15 mouse cellular contexts compared by ENCODE assay signal in the genomic region with DNA sequence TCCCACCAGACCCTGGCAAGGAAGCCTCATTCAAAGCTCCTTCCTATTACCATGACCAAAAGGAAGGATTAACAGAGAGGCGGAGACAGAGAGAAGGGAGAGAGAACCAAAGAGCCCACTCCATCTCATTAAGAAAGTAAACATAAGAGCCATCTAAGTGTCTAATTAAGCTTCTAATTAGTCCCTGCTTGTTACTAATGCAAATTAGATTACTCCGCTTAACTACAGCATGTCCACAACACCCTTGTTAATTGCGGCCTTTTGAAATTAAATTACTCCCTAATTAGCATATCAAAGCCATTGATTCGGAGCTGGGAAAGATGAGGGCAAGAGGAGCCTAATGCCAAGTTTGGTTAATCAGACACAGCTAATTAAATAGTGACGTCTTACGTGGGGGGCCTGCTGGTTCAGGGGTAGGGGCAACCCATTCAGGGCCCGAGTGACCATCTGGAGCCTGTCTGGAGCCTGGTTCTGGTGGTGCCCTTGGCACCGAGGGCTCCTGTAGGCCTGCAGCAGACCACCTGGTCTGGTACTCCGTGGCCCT. TPM values are rescaled to one million over a fixed set of nuclear protein-coding genes. Genes with fewer than 3 reads are reported as not detected.
DNase-seq lines count a peak whose midpoint lies in the region; ATAC-seq and TF ChIP-seq lines count a peak whose summit lies in the region.
"Had no signal": no experiment of that assay in that cellular context is flagged by ENCODE, and none has a peak within 500 bp of the region (broad histone marks: within the 10 kb centered on the region; RNA-seq: fewer than 3 reads in every experiment).

No protein-coding gene starts in this region.

- H3K9me3 ChIP-seq in intestine, embryonic 15.5 days = no peaks in the 10 kb centered on the region
- H3K9me3 ChIP-seq in intestine, postnatal 0 days (ENCODE audit: control insufficient read depth) = no peaks in the 10 kb centered on the region
- no peaks in the 10 kb centered on the region for H3K9me3 ChIP-seq in forebrain, embryonic 14.5 days (replicated peaks; ENCODE audit: control insufficient read depth, low read length)
- H3K9me3 ChIP-seq in intestine, embryonic 16.5 days (ENCODE audit: control insufficient read depth, low read length) = no peaks in the 10 kb centered on the region
- H3K9me3 ChIP-seq in neural tube, embryonic 13.5 days = no peaks in the 10 kb centered on the region
- H3K9me3 ChIP-seq in liver, embryonic 12.5 days (replicated peaks) = no peaks in the 10 kb centered on the region
- H3K9me3 ChIP-seq: heart, embryonic 10.5 days; liver, embryonic 13.5 days had no signal

- H3K36me3 ChIP-seq in intestine, embryonic 15.5 days = no peaks in the 10 kb centered on the region
- peaks cover 5% of the 10 kb centered on the region; the same call in 1 of the 2 replicates for H3K36me3 ChIP-seq in intestine, postnatal 0 days (ENCODE audit: control insufficient read depth, insufficient read depth)
- H3K36me3 ChIP-seq in forebrain, embryonic 14.5 days (ENCODE audit: control insufficient read depth, insufficient read depth, low read length) = peaks cover 12% of the 10 kb centered on the region; the same call in 1 of the 2 replicates
- 0 out of 2 replicates have a peak, but pooled peaks cover 4% of the 10 kb centered on the region for H3K36me3 ChIP-seq in intestine, embryonic 16.5 days (ENCODE audit: control insufficient read depth, insufficient read depth, low read length)
- no peaks in the 10 kb centered on the region for H3K36me3 ChIP-seq in neural tube, embryonic 13.5 days
- peaks cover 7% of the 10 kb centered on the region for H3K36me3 ChIP-seq in liver, embryonic 12.5 days
- H3K36me3 ChIP-seq: liver, embryonic 13.5 days had no signal

- H3K4me2 ChIP-seq in intestine, embryonic 15.5 days (replicated peaks) = no peak overlapping the region
- no peak overlapping the region for H3K4me2 ChIP-seq in intestine, postnatal 0 days (replicated peaks; ENCODE audit: low read depth)
- H3K4me2 ChIP-seq in forebrain, embryonic 14.5 days (ENCODE audit: low read length) = peak overlapping the region; percentile 24; the same call in 1 of the 2 replicates
- H3K4me2 ChIP-seq in intestine, embryonic 16.5 days (ENCODE audit: low read depth, low read length) = no peak overlapping the region
- H3K4me2 ChIP-seq in neural tube, embryonic 13.5 days = no peak overlapping the region
- H3K4me2 ChIP-seq in liver, embryonic 12.5 days = no peak overlapping the region
- H3K4me2 ChIP-seq: liver, embryonic 13.5 days had no signal

- no peaks in the 10 kb centered on the region for H3K27me3 ChIP-seq in intestine, embryonic 15.5 days (replicated peaks)
- H3K27me3 ChIP-seq in intestine, postnatal 0 days (replicated peaks; ENCODE audit: control insufficient read depth, insufficient read depth, low read length) = no peaks in the 10 kb centered on the region
- peaks cover 26% of the 10 kb centered on the region for H3K27me3 ChIP-seq in forebrain, embryonic 14.5 days (replicated peaks; ENCODE audit: control insufficient read depth, insufficient read depth, low read length)
- no peaks in the 10 kb centered on the region for H3K27me3 ChIP-seq in intestine, embryonic 16.5 days (replicated peaks; ENCODE audit: control insufficient read depth, insufficient read depth, low read length)
- H3K27me3 ChIP-seq in neural tube, embryonic 13.5 days = peaks cover 82% of the 10 kb centered on the region
- H3K27me3 ChIP-seq in liver, embryonic 12.5 days (replicated peaks) = peaks cover 8% of the 10 kb centered on the region

- no peak overlapping the region for H3K4me3 ChIP-seq in intestine, embryonic 15.5 days (replicated peaks)
- no peak overlapping the region for H3K4me3 ChIP-seq in intestine, postnatal 0 days (ENCODE audit: low read depth, low read length)
- H3K4me3 ChIP-seq in forebrain, embryonic 14.5 days (ENCODE audit: low read depth, low read length) = no peak overlapping the region
- no peak overlapping the region for H3K4me3 ChIP-seq in intestine, embryonic 16.5 days (ENCODE audit: low read length)
- H3K4me3 ChIP-seq in neural tube, embryonic 13.5 days = no peak overlapping the region
- no peak overlapping the region for H3K4me3 ChIP-seq in liver, embryonic 12.5 days
- H3K4me3 ChIP-seq: heart, embryonic 10.5 days; liver, embryonic 13.5 days had no signal

- 52% methylated on average over 9 of the region's 9 CpGs for WGBS in intestine, embryonic 15.5 days
- WGBS in intestine, postnatal 0 days = 61% methylated on average over 9 of the region's 9 CpGs
- WGBS in forebrain, embryonic 14.5 days = 4% methylated on average over 9 of the region's 9 CpGs
- 59% methylated on average over 9 of the region's 9 CpGs for WGBS in intestine, embryonic 16.5 days
- 13% methylated on average over 9 of the region's 9 CpGs for whole genome bisulfite sequencing in neural tube, embryonic 13.5 days
- WGBS in liver, embryonic 12.5 days (ENCODE audit: insufficient replicate concordance) = 73% methylated on average over 9 of the region's 9 CpGs

- peak; percentile 97 for DNase-seq in forebrain, embryonic 14.5 days (ENCODE audit: low spot score)
- DNase-seq in kidney, postnatal 4 days = no peak
- DNase-seq: adrenal gland, postnatal 10 days; heart, postnatal 4 days; kidney, adult 9 months; liver, embryonic 13.5 days; lung, postnatal 14 days; thymus, postnatal 36 days had no signal

- H3K9ac ChIP-seq in intestine, embryonic 15.5 days = no peak overlapping the region
- H3K9ac ChIP-seq in intestine, postnatal 0 days (ENCODE audit: low read depth, low read length) = no peak overlapping the region
- no peak overlapping the region for H3K9ac ChIP-seq in forebrain, embryonic 14.5 days (ENCODE audit: low read length)
- H3K9ac ChIP-seq in intestine, embryonic 16.5 days (ENCODE audit: low read depth, low read length) = 0 out of 2 replicates have a peak overlapping the region, but pooled peaks have one; percentile 7
- H3K9ac ChIP-seq in neural tube, embryonic 13.5 days = no peak overlapping the region
- no peak overlapping the region for H3K9ac ChIP-seq in liver, embryonic 12.5 days
- H3K9ac ChIP-seq: liver, embryonic 13.5 days had no signal

- peaks cover 58% of the 10 kb centered on the region for H3K4me1 ChIP-seq in intestine, embryonic 15.5 days (replicated peaks)
- H3K4me1 ChIP-seq in intestine, postnatal 0 days (replicated peaks; ENCODE audit: control insufficient read depth, insufficient read depth, low read length) = no peaks in the 10 kb centered on the region; the same call in 1 of the 2 replicates
- peaks cover 46% of the 10 kb centered on the region for H3K4me1 ChIP-seq in forebrain, embryonic 14.5 days (ENCODE audit: control insufficient read depth, insufficient read depth, low read length)
- peaks cover 55% of the 10 kb centered on the region for H3K4me1 ChIP-seq in intestine, embryonic 16.5 days (ENCODE audit: control insufficient read depth, insufficient read depth, low read length)
- H3K4me1 ChIP-seq in neural tube, embryonic 13.5 days (replicated peaks) = peaks cover 41% of the 10 kb centered on the region
- peaks cover 55% of the 10 kb centered on the region for H3K4me1 ChIP-seq in liver, embryonic 12.5 days

- H3K27ac ChIP-seq in intestine, embryonic 15.5 days = 0 out of 2 replicates have a peak overlapping the region, but pooled peaks have one; percentile 27
- no peak overlapping the region; the same call in 1 of the 2 replicates for H3K27ac ChIP-seq in intestine, postnatal 0 days (ENCODE audit: low read depth, low read length)
- H3K27ac ChIP-seq in forebrain, embryonic 14.5 days (ENCODE audit: low read depth, low read length) = peak overlapping the region; percentile 72; the same call in 1 of the 2 replicates
- peak overlapping the region; percentile 55; the same call in 1 of the 2 replicates for H3K27ac ChIP-seq in intestine, embryonic 16.5 days (ENCODE audit: low read length)
- no peak overlapping the region for H3K27ac ChIP-seq in neural tube, embryonic 13.5 days (replicated peaks)
- H3K27ac ChIP-seq in liver, embryonic 12.5 days = no peak overlapping the region
- H3K27ac ChIP-seq: heart, embryonic 10.5 days; liver, embryonic 13.5 days had no signal

- TF ChIP-seq CTCF in intestine, postnatal 0 days (IDR thresholded peaks at IDR 0.05; ENCODE audit: low read depth) = no peak

- ATAC-seq in intestine, embryonic 15.5 days = no peak
- no peak for ATAC-seq in intestine, postnatal 0 days
- ATAC-seq in forebrain, embryonic 14.5 days = peak; percentile 87
- no peak for ATAC-seq in intestine, embryonic 16.5 days
- ATAC-seq in neural tube, embryonic 13.5 days (ENCODE audit: low read depth) = peak; percentile 68
- ATAC-seq in CD4-positive, CD25-positive, alpha-beta regulatory T cell, adult 4 months = no peak
- no peak for ATAC-seq in liver, embryonic 12.5 days

RNA-seq across cellular contexts. Expression of gene Foxp4, which starts 9.7 kb away (rescaled TPM):
- 22.3 and 24.9 TPM in 2 replicates for polyA plus RNA-seq in intestine, embryonic 15.5 days (2015; fragmentation: Nextera tagmentation; extraction: Ambion mirVana)
- 12.9 and 13.3 TPM in 2 replicates for polyA plus RNA-seq in intestine, postnatal 0 days (2015; fragmentation: Nextera tagmentation; extraction: Ambion mirVana)
- polyA plus RNA-seq in forebrain, embryonic 14.5 days (2014; fragmentation: Nextera tagmentation; extraction: Ambion mirVana) = 20.3 and 29.9 TPM in 2 replicates
- 12.5 and 13.6 TPM in 2 replicates for polyA plus RNA-seq in intestine, embryonic 16.5 days (2015; fragmentation: Nextera tagmentation; extraction: Ambion mirVana)
- 17.2 and 18.5 TPM in 2 replicates for polyA plus RNA-seq in neural tube, embryonic 13.5 days (2015; fragmentation: Nextera tagmentation; extraction: Ambion mirVana)
- polyA plus RNA-seq in CD4-positive, CD25-positive, alpha-beta regulatory T cell, adult 4 months (2017; shearing (Covaris generic)) = 1 to 10 TPM; 2.1 to 4.4 TPM
- 13.7 and 13.9 TPM in 2 replicates for polyA plus RNA-seq in liver, embryonic 12.5 days (2016; fragmentation: Nextera tagmentation; extraction: Ambion mirVana)

Comparison
In these comparisons a context has a peak if more than half of its experiments do, and no peak if none do; other contexts are left out.
1. H3K27ac ChIP-seq: peak in intestine, embryonic 15.5 days (single experiment), forebrain, embryonic 14.5 days (single experiment) and intestine, embryonic 16.5 days (single experiment); none in intestine, postnatal 0 days (single experiment), neural tube, embryonic 13.5 days (single experiment) and liver, embryonic 12.5 days (single experiment).
2. ATAC-seq: peak in forebrain, embryonic 14.5 days (single experiment) and neural tube, embryonic 13.5 days (single experiment); none in intestine, embryonic 15.5 days (single experiment), intestine, postnatal 0 days (single experiment), intestine, embryonic 16.5 days (single experiment), CD4-positive, CD25-positive, alpha-beta regulatory T cell, adult 4 months (single experiment) and liver, embryonic 12.5 days (single experiment).